Mouse (Mus musculus): ENCODE measurements around the gene Ssh2.
"Not testable (repeated sequence)": the region's sequence is repeated elsewhere in the genome, so short reads cannot be mapped to it uniquely, and the experiment has no call there.

Ssh2 gene

DNA sequence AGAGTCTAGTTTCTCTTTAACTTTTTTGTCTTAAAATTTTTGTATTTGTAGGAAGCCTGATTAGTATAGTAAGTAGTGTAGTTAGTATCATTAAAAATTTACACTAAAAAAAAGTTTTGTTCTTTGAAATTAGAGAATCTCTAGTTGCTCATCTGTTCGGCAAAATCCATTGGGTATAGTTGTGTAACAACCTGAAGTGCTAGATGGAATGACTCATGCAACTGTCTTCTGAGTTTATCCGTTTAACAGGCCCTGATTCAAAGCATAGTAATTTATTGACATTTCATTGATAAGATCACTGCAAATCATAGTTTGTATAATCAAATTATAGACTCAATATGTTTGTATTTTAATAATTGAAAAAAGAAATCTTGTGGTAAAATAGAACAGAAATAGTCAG lies 14.7 kb downstream of the Ssh2 start:
- DNase-seq (ENCODE audit: low read depth, low spot score): no peak

DNA sequence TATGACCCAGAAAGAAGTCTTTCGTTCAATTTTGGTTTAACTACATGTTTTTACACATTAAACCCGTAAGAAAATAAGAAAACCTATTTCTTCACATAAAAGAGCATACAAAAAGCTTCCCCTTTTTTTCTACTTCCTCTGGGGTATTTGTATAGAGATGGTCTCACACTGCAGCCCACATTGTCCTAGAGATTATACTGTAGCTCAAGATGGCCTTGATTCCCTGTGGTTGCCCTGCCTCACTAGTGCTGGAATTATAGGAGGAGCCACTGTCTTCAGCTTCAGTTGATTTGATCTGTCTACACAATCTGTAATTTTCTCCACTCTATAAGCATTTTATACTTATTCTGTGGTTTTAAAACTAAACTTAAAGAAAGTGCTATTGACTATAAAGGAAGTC lies 15.4 kb downstream of the Ssh2 start:
- no peak for DNase-seq (ENCODE audit: low read depth, low spot score)

DNA sequence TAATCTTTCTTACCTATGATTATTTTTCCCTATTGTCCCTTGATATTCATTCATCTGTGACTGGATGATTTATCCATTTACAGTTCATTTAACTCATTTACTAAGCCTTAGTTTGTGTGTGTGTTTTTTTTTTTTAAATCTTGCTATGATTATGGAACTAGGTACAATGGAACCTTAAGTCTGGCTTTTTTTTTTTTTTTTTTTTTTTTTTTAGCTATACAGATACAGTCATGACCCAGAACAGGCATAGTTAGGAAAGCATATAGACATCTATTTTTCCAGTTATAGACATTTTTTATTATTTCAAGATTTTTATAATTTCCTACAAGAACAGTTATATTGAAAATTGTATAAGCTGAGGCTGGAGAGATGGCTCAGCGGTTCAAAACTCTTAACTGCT lies 19.2 kb downstream of the Ssh2 start:
- DNase-seq (ENCODE audit: low read depth, low spot score): no peak

DNA sequence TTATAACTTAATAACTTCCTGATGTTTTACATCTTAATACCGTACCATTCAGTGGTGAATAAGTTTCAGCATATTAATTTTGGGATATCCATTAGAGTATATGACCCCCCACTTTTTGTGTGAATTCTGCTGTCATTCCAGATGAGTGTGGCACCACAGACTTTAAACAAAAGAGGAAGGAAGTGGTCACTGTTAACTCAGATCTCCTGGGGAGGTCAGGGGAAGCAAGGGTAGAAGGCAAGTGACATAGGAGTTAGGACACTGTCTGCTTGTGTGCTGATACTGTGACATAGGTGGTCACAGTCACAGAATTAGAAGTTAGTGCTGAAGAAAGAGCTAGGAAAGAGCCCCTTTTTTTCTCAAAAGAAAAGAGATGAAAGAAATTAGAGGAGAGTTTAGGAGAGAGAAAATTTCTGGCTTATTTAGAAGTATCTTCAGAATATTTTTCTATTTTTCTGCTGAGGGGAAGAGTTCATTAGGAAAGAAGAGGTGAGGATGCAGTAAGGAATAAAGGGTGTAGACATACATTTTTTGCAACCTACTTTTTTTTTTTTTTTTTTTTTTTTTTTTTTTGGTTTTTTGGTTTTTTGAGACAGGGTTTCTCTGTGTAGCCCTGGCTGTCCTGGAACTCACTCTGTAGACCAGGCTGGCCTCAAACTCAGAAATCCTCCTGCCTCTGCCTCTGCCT lies 23.7 kb downstream of the Ssh2 start:
- no peak for DNase-seq (ENCODE audit: low read depth, low spot score)

DNA sequence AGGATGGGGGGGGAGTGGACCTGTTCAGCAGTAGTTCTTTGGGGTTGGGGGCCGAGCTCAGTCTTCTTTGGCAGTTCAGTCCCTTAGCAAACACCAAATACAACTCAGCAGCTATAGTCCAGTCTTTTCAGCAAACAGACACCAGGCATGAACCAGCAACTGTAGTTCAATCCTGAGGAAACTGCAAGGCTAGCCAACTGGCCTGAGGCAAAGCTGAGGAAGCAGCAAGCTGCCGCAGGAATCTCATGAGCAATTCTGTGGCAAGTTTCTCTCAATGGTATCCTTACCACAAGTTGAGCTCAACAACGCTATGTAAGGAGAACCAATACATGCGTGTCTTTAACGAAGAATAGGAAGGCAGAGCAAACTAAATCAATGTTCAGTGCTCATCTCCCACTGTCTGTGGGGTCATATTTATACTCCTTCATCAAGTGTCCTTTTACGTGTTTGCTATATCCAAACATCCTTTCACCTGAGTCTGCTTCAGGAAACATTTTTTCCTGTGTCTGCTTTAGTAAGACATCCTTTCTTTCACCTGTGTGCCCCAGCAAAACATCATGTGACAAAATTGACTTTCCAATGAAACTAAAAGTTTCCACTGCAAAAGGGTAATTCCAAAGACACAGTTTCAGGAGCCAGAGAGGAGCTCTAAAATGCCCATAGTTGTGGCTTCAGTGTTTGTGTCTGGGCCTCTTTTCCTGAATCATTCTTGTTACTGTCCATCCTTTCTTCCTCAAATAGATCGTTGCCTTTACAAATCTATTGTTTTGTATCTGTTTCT lies 24.6 kb downstream of the Ssh2 start:
- peak; percentile 52 for DNase-seq (ENCODE audit: low read depth, low spot score)

DNA sequence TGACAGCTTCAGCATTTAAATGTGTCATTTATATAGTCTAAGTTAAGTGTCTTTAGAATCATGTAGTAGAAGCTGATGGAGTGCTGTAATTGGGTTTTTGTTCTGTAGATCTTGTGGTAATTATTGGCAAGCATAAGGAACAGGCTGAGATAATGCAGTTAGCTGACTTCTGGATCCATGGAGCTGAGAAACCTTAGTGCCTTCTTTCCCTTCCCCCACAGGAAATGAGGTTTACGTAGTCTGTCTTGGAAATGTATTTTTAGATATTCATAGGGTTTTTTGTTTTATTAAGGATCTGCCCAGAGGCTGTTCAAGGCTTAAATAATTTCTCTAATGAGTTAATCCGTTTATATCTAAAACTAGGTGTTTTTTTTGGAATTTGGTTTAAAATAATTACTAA lies 26.8 kb downstream of the Ssh2 start:
- peak; percentile 18 for DNase-seq (ENCODE audit: low read depth, low spot score)

DNA sequence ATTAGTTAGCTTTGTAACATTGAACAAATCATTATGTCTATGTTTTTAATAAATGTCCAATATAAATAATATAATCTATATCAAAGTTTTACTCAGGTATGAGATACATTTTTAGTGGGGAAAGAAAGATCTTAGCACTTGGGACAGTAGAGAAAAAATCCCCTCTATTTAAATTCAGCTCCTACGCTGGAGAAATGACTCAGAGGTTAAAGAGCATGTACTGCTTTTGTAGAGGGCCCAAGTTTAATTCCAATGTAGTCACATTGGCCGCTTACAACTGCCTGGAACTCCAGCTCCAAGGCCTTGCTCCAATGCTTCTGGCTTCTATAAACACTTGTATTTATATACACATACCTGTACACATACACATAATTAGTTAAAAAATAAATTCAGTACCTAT lies 36.7 kb downstream of the Ssh2 start:
- no peak for DNase-seq (ENCODE audit: low read depth, low spot score)

DNA sequence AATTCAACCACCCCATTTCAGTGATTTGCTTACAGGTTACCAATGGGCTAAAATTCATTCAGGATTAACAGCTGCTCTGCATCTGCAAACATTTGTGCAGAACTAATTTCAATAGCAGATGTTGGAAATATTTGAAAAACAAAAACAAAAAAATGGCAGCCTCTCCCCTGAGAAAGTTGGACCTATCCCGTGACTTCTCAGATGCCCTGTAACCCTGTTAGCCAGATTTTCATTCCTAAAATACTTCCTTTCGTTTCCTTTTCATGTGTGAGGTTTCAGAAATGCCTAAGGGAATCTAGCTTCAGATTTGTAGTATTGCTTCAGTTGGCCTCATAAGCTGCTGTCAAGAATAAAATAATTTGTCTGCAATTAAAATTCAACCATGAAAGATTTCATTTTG lies 43.4 kb downstream of the Ssh2 start:
- DNase-seq (ENCODE audit: low read depth, low spot score): peak; percentile 65

DNA sequence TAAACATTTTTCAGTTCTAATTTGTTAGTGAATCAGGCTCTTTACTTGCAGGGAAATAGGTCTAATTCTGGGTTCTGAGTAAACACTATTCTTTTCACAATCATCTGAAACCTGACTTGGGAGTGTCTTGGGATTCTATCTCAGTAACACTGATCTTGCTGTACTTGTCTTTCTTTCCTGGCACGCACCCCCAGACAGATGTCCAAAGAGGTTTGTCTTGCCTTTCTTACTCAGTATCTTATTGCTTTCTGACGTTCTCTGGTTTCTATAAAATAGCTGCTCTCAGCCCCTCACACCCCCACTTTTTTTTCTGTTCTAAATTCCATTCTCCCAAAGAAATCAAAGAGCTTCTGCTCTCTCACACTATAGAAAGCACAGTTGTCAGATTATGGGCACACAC lies 51.3 kb downstream of the Ssh2 start:
- no peak for DNase-seq (ENCODE audit: low read depth, low spot score)

DNA sequence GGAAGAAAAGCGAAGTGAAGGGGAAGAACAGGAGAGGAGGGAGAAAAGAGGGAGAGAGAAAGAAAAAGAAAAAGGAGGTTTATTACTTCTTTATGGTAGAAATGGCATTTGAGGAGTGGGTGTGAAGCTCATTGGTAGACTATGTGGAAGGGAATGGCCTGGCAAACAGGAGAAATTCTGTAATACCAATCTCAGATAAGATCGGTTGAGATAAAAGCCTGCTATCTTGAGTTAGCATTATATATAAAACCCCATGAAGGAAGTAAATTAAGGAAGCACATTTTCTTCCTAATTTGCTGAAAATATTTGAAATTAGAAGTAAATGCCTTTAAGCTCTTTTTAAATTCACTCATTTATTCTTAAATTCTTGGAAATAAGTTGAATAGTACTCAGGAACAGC lies 59.9 kb downstream of the Ssh2 start:
- no peak for DNase-seq (ENCODE audit: low read depth, low spot score)

DNA sequence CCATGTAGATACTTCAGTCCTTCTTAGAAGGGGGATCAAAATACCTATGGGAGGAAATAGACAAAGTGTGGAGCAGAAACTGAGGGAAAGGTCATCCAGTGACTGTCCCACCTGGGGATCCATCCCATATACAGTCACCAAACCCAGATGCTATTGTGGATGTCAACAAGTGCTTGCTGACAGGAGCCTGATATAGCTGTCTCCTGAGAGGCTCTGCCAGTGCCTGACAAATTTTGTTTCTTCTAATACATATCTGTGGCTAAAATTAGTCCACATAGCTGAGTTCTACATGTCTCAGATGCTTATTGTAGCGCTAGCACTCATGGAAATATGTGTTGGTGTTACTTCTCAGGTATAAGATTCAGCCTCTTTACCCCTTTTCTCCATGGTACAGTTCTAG lies 62.5 kb downstream of the Ssh2 start:
- DNase-seq (ENCODE audit: low read depth, low spot score): not testable (repeated sequence)

DNA sequence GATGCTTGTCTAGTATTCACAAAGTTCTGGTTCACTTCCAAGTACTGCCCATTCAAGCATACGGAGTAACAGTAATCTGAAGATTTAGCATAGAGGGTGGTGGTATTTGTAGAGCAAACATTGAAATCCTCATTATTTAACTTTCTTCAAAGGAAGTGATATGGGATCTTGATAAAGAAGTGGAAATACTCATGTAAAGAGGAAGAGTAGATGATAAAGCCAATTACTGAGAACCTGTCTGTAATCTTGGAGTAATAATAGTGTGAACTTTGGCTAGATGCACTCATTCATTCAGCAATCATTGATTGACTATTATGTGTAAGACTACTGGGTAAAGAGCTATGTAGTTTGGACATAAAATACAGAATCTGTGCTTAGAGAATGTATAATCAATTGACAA lies 64.1 kb downstream of the Ssh2 start:
- no peak for DNase-seq (ENCODE audit: low read depth, low spot score)

DNA sequence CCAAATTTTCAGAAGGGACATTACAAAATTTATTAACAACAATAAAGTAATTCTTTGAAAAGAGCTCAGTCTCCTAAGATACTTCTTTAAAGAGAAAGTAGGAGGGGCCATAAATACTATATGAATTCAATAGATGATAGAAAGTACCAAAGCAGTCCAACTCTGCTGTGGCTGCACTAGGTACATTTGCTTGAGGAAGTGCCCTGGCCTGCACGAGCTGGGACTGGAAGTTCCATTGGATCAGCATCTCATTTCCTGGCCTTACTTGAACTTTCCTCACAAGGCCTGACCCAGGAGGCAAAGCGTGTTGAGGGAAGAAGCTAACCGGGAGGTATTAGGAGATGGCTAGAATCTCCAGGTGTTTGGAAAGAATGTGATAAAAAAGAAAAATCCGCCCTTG lies 75.4 kb downstream of the Ssh2 start:
- no peak for DNase-seq (ENCODE audit: low read depth, low spot score)

DNA sequence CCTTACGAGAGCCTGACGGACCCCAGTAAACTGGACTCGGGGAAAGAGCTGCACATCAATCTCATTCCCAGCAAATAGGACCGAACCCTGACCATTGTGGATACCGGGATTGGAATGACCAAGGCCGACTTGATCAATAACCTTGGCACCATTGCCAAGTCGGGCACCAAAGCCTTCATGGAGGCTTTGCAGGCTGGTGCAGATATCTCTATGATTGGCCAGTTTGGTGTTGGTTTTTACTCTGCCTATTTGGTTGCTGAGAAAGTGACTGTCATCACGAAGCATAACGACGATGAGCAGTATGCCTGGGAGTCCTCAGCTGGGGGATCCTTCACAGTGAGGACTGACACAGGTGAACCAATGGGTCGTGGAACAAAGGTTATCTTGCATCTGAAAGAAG lies 77.6 kb downstream of the Ssh2 start:
- DNase-seq (ENCODE audit: low read depth, low spot score): not testable (repeated sequence)

DNA sequence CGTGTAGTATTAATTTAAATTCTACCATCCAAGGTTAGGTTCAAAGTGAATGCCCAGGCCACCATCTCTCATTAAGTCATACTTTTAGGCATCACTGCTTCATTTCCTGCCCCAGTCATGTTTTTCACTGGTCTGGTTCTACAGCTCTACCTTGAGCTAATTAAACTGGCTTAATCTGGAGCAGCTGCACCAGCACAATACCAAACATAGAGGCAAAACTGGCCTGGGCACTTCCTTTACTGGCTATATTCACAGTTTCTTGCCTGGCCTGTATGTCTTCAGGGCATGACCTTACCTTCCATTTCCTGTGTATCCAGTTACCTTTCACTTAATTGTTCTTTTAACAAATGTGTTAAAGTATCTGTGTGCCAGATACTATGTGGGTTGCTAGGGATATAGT lies 81.2 kb downstream of the Ssh2 start:
- no peak for DNase-seq (ENCODE audit: low read depth, low spot score)

DNA sequence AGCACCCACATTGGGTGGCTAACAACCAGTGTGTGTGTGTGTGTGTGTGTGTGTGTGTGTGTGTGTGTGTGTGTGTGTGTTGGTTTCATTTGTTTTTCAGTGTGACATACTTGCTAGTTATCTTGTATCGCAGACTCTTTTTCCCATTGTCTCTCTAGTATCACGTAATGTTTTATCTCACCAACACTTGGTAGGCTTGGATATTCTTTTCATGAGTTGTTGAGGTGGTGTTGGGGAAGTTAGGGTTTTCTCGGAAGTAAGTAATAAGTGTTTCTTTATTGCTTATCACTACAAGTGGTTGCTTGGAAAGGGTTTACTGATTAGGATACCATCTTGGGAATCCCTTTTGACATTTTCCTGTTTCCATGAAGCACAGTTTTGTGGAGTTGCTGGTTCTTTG lies 91.1 kb downstream of the Ssh2 start:
- DNase-seq (ENCODE audit: low read depth, low spot score): no peak

DNA sequence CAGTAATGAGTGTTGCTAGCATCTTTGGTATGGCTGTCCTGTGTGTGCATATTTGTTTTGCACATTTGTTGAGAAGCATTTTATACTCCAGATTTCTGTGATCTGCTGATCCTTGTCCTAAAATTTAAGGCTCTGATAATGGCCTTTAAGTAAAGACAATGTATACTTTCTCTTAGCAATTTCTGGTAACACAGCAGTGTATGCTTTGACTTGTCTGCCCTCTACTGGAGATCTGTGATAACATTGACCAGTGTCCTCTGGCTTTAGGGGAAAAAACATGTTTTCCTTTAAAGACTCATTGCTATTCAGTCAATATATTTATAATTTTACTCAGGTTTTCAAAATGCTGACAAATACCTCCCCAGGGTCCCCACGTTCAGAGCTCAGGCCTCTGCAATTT lies 92.4 kb downstream of the Ssh2 start:
- DNase-seq (ENCODE audit: low read depth, low spot score): peak; percentile 83

DNA sequence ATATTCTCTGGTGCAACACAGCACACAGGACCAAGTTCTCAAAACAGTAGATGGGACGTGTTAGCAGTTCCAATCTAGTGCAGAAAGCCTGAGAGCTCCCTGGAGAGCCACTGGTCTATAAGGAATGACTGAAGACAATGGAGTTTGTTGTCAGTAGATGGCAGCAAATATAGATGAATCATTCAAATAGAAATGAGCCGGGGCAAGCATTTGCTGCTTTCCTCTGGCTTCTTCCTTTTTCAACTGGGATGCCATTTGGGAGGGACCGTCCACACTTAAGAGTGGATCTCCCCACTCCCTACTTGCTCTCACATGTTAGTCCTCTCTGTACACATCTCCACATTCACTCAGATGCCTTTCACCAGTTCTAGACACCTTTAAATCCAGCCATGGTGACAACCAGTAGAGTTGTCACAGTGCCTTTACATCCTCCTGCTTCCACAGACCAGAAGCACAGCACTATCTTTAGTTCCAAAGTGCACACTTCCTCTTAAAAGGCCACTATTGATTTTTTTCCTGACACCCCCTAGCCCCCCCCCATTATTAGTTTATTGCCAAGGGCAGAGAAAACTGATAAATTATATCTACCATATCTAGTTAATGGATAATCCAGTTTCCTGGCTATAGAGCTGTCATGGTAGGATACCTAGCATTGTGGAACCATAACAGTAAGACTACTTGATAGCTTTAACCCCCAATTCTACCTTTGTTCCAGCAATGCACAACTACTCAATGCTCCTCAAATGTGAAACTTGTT lies 101.8 kb downstream of the Ssh2 start:
- DNase-seq (ENCODE audit: low read depth, low spot score): peak; percentile 73

DNA sequence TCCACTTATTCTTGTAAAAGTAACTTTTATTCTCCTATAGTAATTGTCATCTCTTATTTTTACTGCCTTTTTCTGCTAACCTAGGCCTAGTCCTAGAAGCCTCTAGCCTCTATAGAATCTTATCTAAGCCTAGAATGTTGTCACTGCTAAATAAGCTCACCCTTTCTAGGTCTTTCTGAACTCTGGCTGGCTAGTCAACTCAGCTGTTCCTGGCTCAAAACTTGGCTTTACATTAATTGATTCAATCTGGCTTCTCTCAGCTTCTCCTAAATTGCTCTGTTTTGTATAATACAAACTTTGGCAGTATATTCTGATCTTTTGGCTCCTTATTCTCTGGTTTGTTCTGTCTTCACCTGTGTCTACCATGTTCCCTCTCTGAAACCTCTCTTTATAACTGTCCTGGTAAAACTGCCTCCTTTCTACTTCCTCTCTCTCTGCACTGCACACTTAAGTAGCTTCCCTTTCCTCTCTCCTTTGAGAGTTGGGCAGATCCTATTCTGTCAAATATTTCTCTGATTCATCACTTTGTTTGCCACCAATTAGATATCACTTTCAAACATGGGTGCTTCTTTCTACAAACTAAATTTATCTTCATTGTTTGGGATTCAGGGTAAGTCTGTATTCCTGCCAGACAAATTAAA lies 102.5 kb downstream of the Ssh2 start:
- DNase-seq (ENCODE audit: low read depth, low spot score): no peak

DNA sequence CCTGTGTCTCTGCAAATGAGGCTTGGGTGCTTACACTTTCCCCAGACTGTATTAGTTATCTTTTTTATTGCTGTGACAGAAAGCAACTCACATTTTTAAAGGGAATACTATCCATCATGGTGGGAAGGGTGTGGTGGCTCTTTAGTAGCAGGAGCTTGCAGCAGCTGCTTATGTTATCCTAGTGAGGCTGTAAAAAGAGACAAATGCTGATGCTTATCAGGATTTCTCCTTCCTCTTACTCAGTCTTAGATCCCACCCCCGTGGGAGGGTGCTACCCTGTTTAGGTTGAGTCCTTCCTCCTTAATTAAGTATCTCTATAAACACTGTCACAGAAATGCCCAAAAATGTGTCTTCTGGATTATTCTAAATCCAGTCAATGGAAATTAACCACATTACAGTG lies 105.1 kb downstream of the Ssh2 start:
- DNase-seq (ENCODE audit: low read depth, low spot score): no peak

DNA sequence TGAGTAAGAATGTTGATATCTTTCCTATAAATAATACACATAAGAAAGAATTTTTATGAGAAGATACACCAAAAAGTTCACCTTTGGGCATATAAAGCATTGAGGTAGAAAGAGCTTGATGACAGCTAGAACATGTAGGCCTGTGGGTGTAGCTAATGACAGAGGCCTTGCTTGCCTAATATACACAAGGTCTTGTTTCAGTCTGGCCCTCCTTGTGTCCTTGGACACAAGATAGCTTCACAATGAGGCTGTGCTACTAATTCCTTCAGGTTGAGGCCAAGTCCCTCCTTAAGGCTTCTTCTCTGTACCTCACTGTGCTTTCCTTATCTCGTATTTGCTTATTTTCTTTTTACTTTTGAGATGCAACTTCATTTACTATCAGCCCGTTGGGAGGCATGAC lies 114.4 kb downstream of the Ssh2 start:
- no peak for DNase-seq (ENCODE audit: low read depth, low spot score)

DNA sequence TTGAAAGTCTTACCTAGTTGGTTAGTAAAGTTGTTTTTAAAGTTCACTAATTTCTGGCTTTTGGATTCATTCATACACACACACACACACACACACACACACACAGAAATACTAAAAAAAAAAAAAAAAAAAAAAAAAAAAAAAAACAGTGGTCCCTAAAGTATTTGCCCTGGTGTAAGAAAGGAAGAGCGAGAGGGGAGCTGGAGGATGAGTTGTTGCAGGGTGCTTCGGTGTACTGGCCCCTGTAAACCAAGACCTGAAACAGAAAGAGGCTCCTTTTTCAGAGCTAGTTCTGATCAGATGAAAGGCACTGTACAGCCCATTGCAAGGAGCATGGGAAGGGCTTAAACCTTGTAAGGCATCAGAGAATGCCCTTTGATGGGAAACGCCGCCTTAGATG lies 131.2 kb downstream of the Ssh2 start:
- peak; percentile 5 for DNase-seq (ENCODE audit: low read depth, low spot score)
